Mouse (Mus musculus) yolk sac, embryonic 10.5 days (tissue): ENCODE measurements at regions not wholly inside any gene's neighbourhood (a gene's known extent, or its start where the extent isn't known, plus 50 kb on each side); places are given as distances from the start of the nearest gene placed in this dataset.

Source experiments
- DNase-seq: peaks from one replicate; pipeline ENCODE4 v3.0.0-alpha.2; 2017; ENCODE audit warnings: low spot score

DNA sequence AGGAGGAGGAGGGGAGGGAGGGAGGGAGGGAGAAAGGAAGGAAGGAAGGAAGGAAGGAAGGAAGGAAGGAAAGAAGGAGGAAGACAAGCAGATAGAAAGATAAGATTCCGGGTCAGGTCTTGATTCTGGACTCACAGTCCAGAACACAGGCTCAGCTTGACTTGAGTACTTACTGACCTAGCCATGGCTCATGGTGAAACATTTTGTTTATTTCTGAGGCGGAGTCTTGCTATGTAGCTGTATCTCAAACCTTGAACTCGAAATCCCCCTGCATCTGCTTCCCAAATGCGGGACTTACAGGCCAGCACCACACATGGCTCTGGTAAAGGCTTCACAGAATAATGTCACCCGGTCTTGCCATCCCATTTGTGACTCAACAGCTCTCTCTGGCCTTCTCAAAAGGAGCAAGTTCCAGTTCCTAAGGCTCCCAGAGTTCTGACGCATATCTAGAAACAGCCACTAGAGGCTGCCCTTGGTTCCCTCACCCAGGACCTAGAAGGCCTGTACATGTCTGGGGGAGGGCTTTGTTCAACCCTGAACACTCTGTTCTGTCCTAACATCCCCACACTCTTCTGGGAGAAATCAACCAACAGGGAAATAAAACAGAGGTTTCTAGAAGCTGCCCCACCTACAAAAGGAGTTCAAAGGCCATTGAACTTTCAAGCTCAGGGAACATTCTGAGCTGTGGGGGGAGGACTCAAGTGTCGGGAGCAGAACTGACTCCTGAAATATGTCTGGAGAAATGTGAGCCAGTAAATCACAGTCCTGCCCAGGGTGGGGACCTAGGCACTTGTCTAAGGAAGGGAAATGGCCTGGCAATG is 56.2 kb upstream of the Akap13 start:
- DNase-seq: peak; percentile 70

DNA sequence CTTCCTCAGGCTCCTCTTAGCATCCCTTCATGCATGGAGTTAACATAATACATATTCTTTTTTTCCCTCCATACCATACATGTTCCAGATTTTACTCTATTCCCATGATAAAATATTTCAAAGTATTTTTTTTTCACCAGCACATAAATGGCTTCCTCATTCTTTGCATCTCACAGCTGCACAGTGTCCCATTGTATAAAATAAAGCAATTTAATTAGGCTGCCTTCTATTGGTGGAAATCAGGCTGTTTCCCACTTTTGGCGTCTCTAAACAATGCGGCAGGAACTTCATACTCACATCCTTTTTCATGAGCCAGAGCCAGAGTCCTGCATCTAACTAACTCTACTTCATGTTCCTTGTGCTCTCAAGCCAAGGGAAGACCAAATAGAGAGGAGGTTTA is 54.9 kb upstream of the Akap13 start:
- no peak for DNase-seq

DNA sequence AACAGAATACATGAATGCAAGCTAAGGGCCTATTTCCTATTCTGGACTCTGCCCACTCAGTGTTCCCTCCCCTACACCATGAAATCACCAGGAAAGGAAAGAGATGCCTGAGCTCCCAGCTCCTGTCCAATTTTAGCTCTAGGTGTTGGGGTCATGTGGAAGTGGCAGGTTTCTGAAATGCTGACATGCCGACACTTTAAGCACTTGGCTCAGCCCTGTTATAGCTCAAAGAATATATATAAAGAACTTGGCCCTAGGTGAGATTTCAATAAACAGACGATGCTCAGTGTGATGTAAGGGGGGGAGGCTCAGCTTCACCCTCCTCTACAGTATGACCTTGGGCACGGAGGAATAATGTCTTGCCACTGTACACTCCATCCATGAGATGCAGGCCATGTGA is 50.4 kb upstream of the Akap13 start:
- no peak for DNase-seq
